ENCODE assay signal across 12 mouse cellular contexts in the genomic region with DNA sequence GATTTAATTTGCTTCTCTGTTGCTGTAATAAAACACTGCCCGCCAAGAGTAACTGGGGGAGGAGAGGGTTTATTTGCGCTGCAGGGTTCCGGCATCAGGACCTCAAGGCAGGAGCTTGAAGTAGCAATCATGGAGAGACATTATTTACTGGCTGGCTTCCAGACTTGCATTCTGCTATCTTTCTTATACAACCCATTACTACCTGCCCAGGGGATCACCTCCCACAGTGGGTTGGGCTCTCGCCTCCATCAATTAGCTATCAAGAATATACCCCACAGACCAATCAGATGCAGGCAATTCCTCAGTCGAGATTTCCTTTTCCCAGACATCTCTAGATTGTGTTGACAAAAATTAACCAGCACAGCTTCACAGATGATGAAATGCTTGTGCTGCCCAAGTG. TPM values are rescaled to one million over a fixed set of nuclear protein-coding genes. Genes with fewer than 3 reads are reported as not detected.
A peak's percentile ranks its signal among the peaks of the same experiment; 100 is the strongest.
DNase-seq lines count a peak whose midpoint lies in the region; ATAC-seq and TF ChIP-seq lines count a peak whose summit lies in the region.
"Had no signal": no experiment of that assay in that cellular context is flagged by ENCODE, and none has a peak within 500 bp of the region (broad histone marks: within the 10 kb centered on the region; RNA-seq: fewer than 3 reads in every experiment).

No protein-coding gene starts in this region.

- intact Hi-C loops in left cerebral cortex, adult 2 months (cut with DNase I) = loop anchor here (2.0 kb wide), 3 partner anchors 55 to 129 kb away; partner anchors contain the start of genes Asxl2 and Rab10
- intact Hi-C loops in left cerebral cortex, postnatal 25 days (cut with DNase I) = loop anchor here (2.0 kb wide), 3 partner anchors 55 to 129 kb away; partner anchors contain the start of genes Asxl2 and Rab10

- peak overlapping the region; percentile 97 for H3K27ac ChIP-seq in left cerebral cortex, adult 2 months
- H3K27ac ChIP-seq in forebrain, embryonic 13.5 days = peak overlapping the region; percentile 90
- H3K27ac ChIP-seq in hindbrain, embryonic 15.5 days (replicated peaks) = peak overlapping the region; percentile 97
- H3K27ac ChIP-seq in midbrain, postnatal 0 days (ENCODE audit: low read depth, low read length) = peak overlapping the region; percentile 99

- no peaks in the 10 kb centered on the region for H3K27me3 ChIP-seq in forebrain, embryonic 13.5 days
- no peaks in the 10 kb centered on the region for H3K27me3 ChIP-seq in hindbrain, embryonic 15.5 days
- H3K27me3 ChIP-seq in midbrain, postnatal 0 days (ENCODE audit: insufficient read depth, low read length) = no peaks in the 10 kb centered on the region
- H3K27me3 ChIP-seq: heart, embryonic 15.5 days had no signal

- H3K9me3 ChIP-seq in forebrain, embryonic 13.5 days (replicated peaks) = peaks cover 6% of the 10 kb centered on the region
- H3K9me3 ChIP-seq in hindbrain, embryonic 15.5 days = no peaks in the 10 kb centered on the region
- no peaks in the 10 kb centered on the region for H3K9me3 ChIP-seq in midbrain, postnatal 0 days (ENCODE audit: low read length)
- H3K9me3 ChIP-seq: heart, embryonic 15.5 days had no signal

- DNase-seq in left cerebral cortex, adult 2 months (ENCODE audit: extremely low spot score in 1 of 2, low spot score in 2 of 2) = no peak
- no peak for DNase-seq in left cerebral cortex, postnatal 25 days (ENCODE audit: low spot score in 2 of 2)
- no peak for DNase-seq in midbrain, postnatal 0 days (ENCODE audit: low spot score)
- DNase-seq in lung, postnatal 25 days (ENCODE audit: low spot score) = no peak
- DNase-seq in heart, adult 18-20 months = no peak
- DNase-seq: adrenal gland, adult 2 months; kidney, postnatal 36 days; spleen, adult 18-20 months had no signal

- peaks cover 22% of the 10 kb centered on the region for H3K36me3 ChIP-seq in forebrain, embryonic 13.5 days (ENCODE audit: poor library complexity, severe bottlenecking)
- peaks cover 12% of the 10 kb centered on the region; the same call in 1 of the 2 replicates for H3K36me3 ChIP-seq in hindbrain, embryonic 15.5 days
- no peaks in the 10 kb centered on the region for H3K36me3 ChIP-seq in midbrain, postnatal 0 days (ENCODE audit: insufficient read depth, low read length)
- H3K36me3 ChIP-seq: heart, embryonic 15.5 days had no signal

- H3K4me3 ChIP-seq in left cerebral cortex, adult 2 months = no peak overlapping the region
- no peak overlapping the region for H3K4me3 ChIP-seq in forebrain, embryonic 13.5 days
- no peak overlapping the region; the same call in 1 of the 2 replicates for H3K4me3 ChIP-seq in hindbrain, embryonic 15.5 days
- H3K4me3 ChIP-seq in midbrain, postnatal 0 days (ENCODE audit: low read depth, low read length) = no peak overlapping the region

- no peak for TF ChIP-seq CTCF in left cerebral cortex, adult 2 months (IDR thresholded peaks at IDR 0.05)
- TF ChIP-seq CTCF in midbrain, postnatal 0 days (IDR thresholded peaks at IDR 0.05) = no peak

- peaks cover 34% of the 10 kb centered on the region for H3K4me1 ChIP-seq in forebrain, embryonic 13.5 days
- H3K4me1 ChIP-seq in hindbrain, embryonic 15.5 days (replicated peaks) = peaks cover 37% of the 10 kb centered on the region
- H3K4me1 ChIP-seq in midbrain, postnatal 0 days (ENCODE audit: insufficient read depth, low read length) = peaks cover 16% of the 10 kb centered on the region; the same call in 1 of the 2 replicates

- peak overlapping the region; percentile 92; the same call in 1 of the 2 replicates for H3K4me2 ChIP-seq in forebrain, embryonic 13.5 days
- peak overlapping the region; percentile 68; the same call in 1 of the 2 replicates for H3K4me2 ChIP-seq in hindbrain, embryonic 15.5 days
- no peak overlapping the region for H3K4me2 ChIP-seq in midbrain, postnatal 0 days (ENCODE audit: low read depth, low read length, poor library complexity, severe bottlenecking)

- no peak overlapping the region for H3K9ac ChIP-seq in forebrain, embryonic 13.5 days
- no peak overlapping the region for H3K9ac ChIP-seq in hindbrain, embryonic 15.5 days
- H3K9ac ChIP-seq in midbrain, postnatal 0 days (replicated peaks; ENCODE audit: low read length, poor library complexity, severe bottlenecking) = no peak overlapping the region

- ATAC-seq in forebrain, embryonic 13.5 days = 0 out of 2 replicates have a peak, but pooled peaks have one; percentile 2
- peak; percentile 4 for ATAC-seq in hindbrain, embryonic 15.5 days (ENCODE audit: low FRiP score, low read depth)
- no peak for ATAC-seq in midbrain, postnatal 0 days (ENCODE audit: low FRiP score)
- ATAC-seq in erythroid progenitor cell, adult 5-6 weeks (replicated peaks; ENCODE audit: low FRiP score, poor library complexity, severe bottlenecking) = no peak

- 90% methylated on average over 5 of the region's 5 CpGs for WGBS in forebrain, embryonic 13.5 days
- 79% methylated on average over 5 of the region's 5 CpGs for WGBS in hindbrain, embryonic 15.5 days
- 88% methylated on average over 5 of the region's 5 CpGs for WGBS in midbrain, postnatal 0 days

RNA-seq across cellular contexts. Expression of gene Kif3c, which starts 0.9 kb away (rescaled TPM):
- 100 to 1,000 TPM; 188 TPM for total RNA-seq in left cerebral cortex, adult 2 months (2021)
- total RNA-seq in left cerebral cortex, postnatal 25 days (2021) = 100 to 1,000 TPM; 191 to 192 TPM
- 64.2 and 70.4 TPM in 2 replicates for polyA plus RNA-seq in forebrain, embryonic 13.5 days (2015; fragmentation: Nextera tagmentation; extraction: Ambion mirVana)
- polyA plus RNA-seq in hindbrain, embryonic 15.5 days (2015; fragmentation: Nextera tagmentation; extraction: Ambion mirVana) = 79.9 and 85.8 TPM in 2 replicates
- total RNA-seq in midbrain, postnatal 0 days (2014; rRNA removed) = 172 and 176 TPM in 2 replicates
- polyA plus RNA-seq in midbrain, postnatal 0 days (2015; fragmentation: Nextera tagmentation; extraction: Ambion mirVana) = 70.0 and 70.7 TPM in 2 replicates
- not detected in 2 replicates for total RNA-seq in erythroid progenitor cell, adult 5-6 weeks (2015; ENCODE audit: low replicate concordance)
- total RNA-seq in erythroid progenitor cell, adult 5-6 weeks (2017; ENCODE audit: low replicate concordance) = 0.13 and 1.7 TPM in 2 replicates
- 1 to 10 TPM; 5.4 to 6.4 TPM for total RNA-seq in heart, adult 18-20 months (2021)

RNA-seq across cellular contexts. Expression of gene Rab10, which starts 54.3 kb away (rescaled TPM):
- 100 to 1,000 TPM; 132 to 134 TPM for total RNA-seq in left cerebral cortex, adult 2 months (2021)
- 100 to 1,000 TPM; 146 to 147 TPM for total RNA-seq in left cerebral cortex, postnatal 25 days (2021)
- polyA plus RNA-seq in forebrain, embryonic 13.5 days (2015; fragmentation: Nextera tagmentation; extraction: Ambion mirVana) = 103 and 106 TPM in 2 replicates
- polyA plus RNA-seq in hindbrain, embryonic 15.5 days (2015; fragmentation: Nextera tagmentation; extraction: Ambion mirVana) = 154 and 161 TPM in 2 replicates
- 243 and 253 TPM in 2 replicates for total RNA-seq in midbrain, postnatal 0 days (2014; rRNA removed)
- polyA plus RNA-seq in midbrain, postnatal 0 days (2015; fragmentation: Nextera tagmentation; extraction: Ambion mirVana) = 142 and 151 TPM in 2 replicates
- total RNA-seq in erythroid progenitor cell, adult 5-6 weeks (2015; ENCODE audit: low replicate concordance) = 110 and 132 TPM in 2 replicates
- total RNA-seq in erythroid progenitor cell, adult 5-6 weeks (2017; ENCODE audit: low replicate concordance) = 101 and 116 TPM in 2 replicates
- total RNA-seq in heart, adult 18-20 months (2021) = 100 to 1,000 TPM; 124 to 126 TPM

Comparison
In these comparisons a context has a peak if more than half of its experiments do, and no peak if none do; other contexts are left out.
1. ATAC-seq: peak in forebrain, embryonic 13.5 days (single experiment) and hindbrain, embryonic 15.5 days (single experiment); none in midbrain, postnatal 0 days (single experiment) and erythroid progenitor cell, adult 5-6 weeks (single experiment).
2. RNA of gene Kif3c, which starts 0.9 kb away (total RNA-seq): 191 to 192 TPM in left cerebral cortex, postnatal 25 days, 188 TPM in left cerebral cortex, adult 2 months and 172 to 176 TPM in midbrain, postnatal 0 days; 5.4 to 6.4 TPM in heart, adult 18-20 months and 0.13 to 1.7 TPM in erythroid progenitor cell, adult 5-6 weeks; every median in the first group is over 10 times any median in the second.
3. Peak in every context shown above with its lines, with median percentiles within 50 percentile points of each other: H3K27ac ChIP-seq.